Mouse (Mus musculus) heart, embryonic 10.5 days (tissue): ENCODE measurements around the gene Lsm11. TPM values are rescaled to one million over a fixed set of nuclear protein-coding genes. Genes with fewer than 3 reads are reported as not detected.
"Not testable (repeated sequence)": the region's sequence is repeated elsewhere in the genome, so short reads cannot be mapped to it uniquely, and the experiment has no call there.

Experiments
- DNase-seq: peaks from one replicate; pipeline ENCODE4 v3.0.0-alpha.2; 2017; ENCODE audit warnings: low spot score
- H3K27ac ChIP-seq: fragments of 300-500 bp; sonication (generic); 2 replicates; pipeline ENCODE4 v1.5.1; 2016; ENCODE audit warnings: mild to moderate bottlenecking
- H3K27me3 ChIP-seq: fragments of 300-500 bp; sonication (generic); 2 replicates; pipeline ENCODE4 v1.6.1; 2016; ENCODE audit warnings: mild to moderate bottlenecking; ENCODE audit not compliant: poor library complexity, insufficient read depth, severe bottlenecking
- H3K36me3 ChIP-seq: fragments of 300-500 bp; sonication (generic); 2 replicates; pipeline ENCODE4 v1.6.1; 2016; ENCODE audit warnings: mild to moderate bottlenecking, moderate library complexity
- H3K4me1 ChIP-seq: fragments of 300-500 bp; sonication (generic); 2 replicates; pipeline ENCODE4 v1.6.1; 2016; ENCODE audit warnings: mild to moderate bottlenecking
- H3K4me3 ChIP-seq: fragments of 300-500 bp; sonication (generic); 2 replicates; pipeline ENCODE4 v1.5.1; 2016; ENCODE audit warnings: mild to moderate bottlenecking, moderate library complexity
- H3K9me3 ChIP-seq: fragments of 300-500 bp; sonication (generic); 2 replicates; pipeline ENCODE4 v1.6.1; 2016; ENCODE audit warnings: mild to moderate bottlenecking, moderate library complexity
- WGBS: fragments of 180-500 bp; shearing (Covaris S2); methylation state at CpG from one replicate; pipeline ENCODE4 v1.1.7; 2016; 5-methylcytosine and 5-hydroxymethylcytosine counted together
- polyA plus RNA-seq: library from polyadenylated mRNA; unstranded; fragments of >200 nt; fragmentation: Nextera tagmentation; extraction: Ambion mirVana; gene quantifications from 2 replicates; pipeline ENCODE4 v1.2.1, GENCODE M21; 2016

Gene Lsm11
- polyA plus RNA-seq, 1 experiment from 2014 or later: 7.6 TPM

DNA sequence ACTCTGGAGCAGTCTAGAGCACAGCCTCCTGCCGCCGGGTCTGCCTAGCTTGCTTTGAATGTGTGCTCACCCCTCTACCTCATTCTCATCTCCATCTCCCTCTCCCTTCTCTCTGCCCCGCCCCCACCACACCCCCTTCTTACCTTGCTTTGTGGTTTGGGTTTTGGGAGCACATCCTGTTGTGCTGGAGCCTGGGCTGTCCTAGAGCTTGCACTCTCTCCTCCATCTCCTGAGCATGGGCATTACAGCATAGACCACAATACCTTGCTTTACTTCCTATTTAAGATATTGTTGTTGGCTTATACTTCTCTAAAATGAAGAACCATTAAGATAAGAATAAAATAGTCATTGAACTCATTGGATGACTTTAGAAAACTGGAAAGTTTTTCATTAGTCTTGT is 54.8 kb downstream of the Lsm11 start:
- Histone ChIP-seq H3K9me3 (no peaks in the 10 kb centered on the region), H3K4me1 (no peaks in the 10 kb centered on the region; the same call in 1 of the 2 replicates), H3K36me3 (peaks cover 89% of the 10 kb centered on the region), H3K27me3 (no peaks in the 10 kb centered on the region), H3K4me3 (no peak overlapping the region), H3K27ac (no peak overlapping the region)
- no peak for DNase-seq
- 83% methylated on average over 3 of the region's 3 CpGs for WGBS

DNA sequence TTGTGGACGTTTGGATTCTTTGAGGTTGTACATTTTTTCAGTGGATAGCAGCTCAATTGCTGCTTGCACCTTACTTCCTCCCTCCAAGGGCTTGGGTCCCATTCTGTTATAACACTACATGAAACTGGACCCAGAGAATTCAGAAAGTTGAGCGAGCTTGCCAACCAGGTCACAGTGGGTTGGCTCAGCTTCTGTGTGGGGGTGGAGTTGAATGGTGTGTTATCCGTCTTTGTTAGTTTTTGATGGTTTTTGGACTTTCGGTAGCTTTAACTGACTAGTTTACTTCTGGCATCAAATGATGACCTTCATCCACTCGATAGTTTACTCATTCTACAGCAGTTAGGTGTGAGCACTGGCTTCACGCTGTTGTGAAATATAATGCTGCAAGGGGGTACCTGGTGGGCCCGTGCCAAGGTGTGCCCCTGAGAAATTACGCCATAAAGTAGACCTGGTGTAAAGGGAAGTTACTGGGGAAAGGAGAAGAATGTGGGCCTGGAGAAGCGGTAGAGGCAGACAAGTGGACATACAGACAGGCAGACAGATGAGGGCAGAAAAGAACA is 56.2 kb downstream of the Lsm11 start:
- Histone ChIP-seq H3K36me3 (peaks cover 80% of the 10 kb centered on the region), H3K4me3 (no peak overlapping the region), H3K9me3 (no peaks in the 10 kb centered on the region), H3K4me1 (peaks cover 4% of the 10 kb centered on the region), H3K27me3 (no peaks in the 10 kb centered on the region), H3K27ac (no peak overlapping the region)
- WGBS: 92% methylated on average over 9 of the region's 9 CpGs
- DNase-seq: no peak

DNA sequence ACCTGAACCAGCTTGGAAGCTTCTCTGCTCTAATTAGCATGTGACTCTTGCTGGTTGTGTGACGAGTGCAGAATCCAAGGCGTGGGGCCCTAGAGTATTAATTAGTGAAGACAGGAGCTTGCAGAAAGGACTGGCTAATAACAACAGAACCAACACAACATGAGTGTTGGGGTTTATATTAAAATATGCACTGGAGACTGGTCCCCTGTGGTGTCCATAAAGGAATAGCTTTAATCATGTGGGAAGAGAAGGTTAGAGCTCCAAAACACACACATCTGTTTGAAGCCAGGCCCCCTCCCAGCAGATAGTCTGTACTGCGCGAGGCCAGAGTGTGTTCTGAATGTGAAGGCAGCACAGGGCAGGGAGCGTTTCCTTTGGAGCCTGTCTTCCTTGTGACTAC is 58.1 kb downstream of the Lsm11 start:
- no peaks in the 10 kb centered on the region for H3K27me3 ChIP-seq
- H3K9me3 ChIP-seq: no peaks in the 10 kb centered on the region
- H3K4me1 ChIP-seq: peaks cover 12% of the 10 kb centered on the region
- DNase-seq: no peak
- peaks cover 67% of the 10 kb centered on the region for H3K36me3 ChIP-seq
- no peak overlapping the region for H3K4me3 ChIP-seq
- H3K27ac ChIP-seq: no peak overlapping the region
- WGBS: 92% methylated on average over 5 of the region's 5 CpGs

DNA sequence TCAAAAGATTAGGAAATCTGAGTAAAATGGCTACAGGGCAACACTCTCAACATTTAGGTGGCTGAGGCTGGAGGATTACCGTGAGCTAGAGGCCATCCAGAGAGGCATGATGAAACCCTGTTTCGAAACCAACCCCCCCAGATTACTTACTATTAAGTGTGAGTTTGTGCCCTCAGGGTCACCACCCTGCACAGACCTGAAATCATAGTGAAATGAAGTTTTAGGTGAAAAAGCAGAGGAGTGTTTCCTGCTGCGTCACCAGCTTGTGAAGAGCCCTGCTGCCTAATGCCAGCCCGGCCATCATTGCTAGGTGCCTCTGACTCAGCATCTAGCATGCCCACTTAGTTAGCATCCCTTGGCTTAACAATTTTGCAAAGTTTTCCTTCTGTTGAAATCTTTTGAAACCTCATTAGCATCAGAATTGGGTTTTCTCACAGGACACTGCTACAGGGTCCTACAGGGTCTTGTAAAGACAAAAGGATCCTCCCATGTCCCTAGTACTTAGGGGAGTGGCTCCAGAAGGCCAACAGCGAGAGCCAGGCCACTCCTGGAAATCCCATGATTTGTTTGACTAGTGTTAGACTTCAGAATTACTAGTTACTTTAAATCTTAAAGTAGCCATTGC is 59.0 kb downstream of the Lsm11 start:
- 90% methylated on average over 5 of the region's 5 CpGs for WGBS
- H3K4me3 ChIP-seq: no peak overlapping the region
- no peaks in the 10 kb centered on the region for H3K9me3 ChIP-seq
- H3K27ac ChIP-seq: no peak overlapping the region
- H3K4me1 ChIP-seq: peaks cover 15% of the 10 kb centered on the region
- DNase-seq: no peak
- H3K36me3 ChIP-seq: peaks cover 59% of the 10 kb centered on the region
- no peaks in the 10 kb centered on the region for H3K27me3 ChIP-seq

DNA sequence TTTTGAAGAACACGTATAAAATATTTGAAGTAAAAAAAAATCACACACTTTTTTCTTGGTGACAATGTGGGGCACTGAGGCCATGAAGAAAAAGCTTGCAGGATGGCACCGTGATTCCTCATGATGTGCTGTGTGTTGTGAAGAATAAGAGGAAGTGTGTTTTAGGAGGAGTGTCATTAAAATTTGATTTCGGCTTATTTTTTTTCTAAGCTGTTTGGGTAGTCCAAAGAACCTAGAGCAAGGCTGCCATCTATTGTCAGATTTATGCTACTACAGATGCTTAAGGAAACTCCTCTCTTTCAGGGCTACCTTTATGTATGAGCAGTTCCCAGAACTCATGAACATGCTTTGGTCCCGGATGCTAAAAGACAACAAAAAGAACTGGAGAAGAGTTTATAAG is 60.7 kb downstream of the Lsm11 start:
- no peaks in the 10 kb centered on the region for H3K27me3 ChIP-seq
- H3K27ac ChIP-seq: no peak overlapping the region
- H3K36me3 ChIP-seq: peaks cover 44% of the 10 kb centered on the region
- no peaks in the 10 kb centered on the region for H3K9me3 ChIP-seq
- DNase-seq: no peak
- WGBS: 61% methylated on average over 4 of the region's 4 CpGs
- H3K4me1 ChIP-seq: peaks cover 31% of the 10 kb centered on the region
- no peak overlapping the region for H3K4me3 ChIP-seq

DNA sequence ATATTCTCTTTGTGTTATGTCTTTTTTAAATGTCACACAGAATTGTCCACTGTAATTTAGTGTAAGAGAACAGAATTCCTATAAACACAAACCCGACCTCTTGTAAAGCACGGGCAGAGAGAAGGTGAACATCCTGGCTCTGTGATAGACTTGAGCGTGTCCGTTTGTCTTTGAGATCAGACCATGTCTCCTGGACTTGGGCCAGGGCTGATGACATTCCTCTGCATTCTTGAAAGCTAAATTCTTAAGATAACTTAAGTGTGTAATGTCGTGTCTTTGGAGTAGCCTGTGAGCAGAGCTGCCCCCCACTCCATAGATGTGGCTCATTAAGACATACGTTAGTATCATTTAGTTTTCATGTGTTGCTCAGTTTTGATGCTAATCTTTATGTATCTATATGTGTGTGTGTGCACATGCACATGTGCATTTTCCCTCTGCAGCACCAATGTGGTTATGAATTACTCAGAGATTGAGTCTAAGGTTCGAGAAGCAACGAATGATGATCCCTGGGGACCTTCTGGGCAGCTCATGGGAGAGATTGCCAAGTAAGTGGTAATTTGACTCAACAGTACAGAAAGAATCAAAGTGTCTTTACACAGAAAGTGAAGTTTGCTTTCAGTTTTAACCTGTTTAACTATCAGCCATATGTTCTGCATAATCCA is 61.3 kb downstream of the Lsm11 start:
- WGBS: 37% methylated on average over 8 of the region's 8 CpGs
- H3K9me3 ChIP-seq: no peaks in the 10 kb centered on the region
- no peak for DNase-seq

DNA sequence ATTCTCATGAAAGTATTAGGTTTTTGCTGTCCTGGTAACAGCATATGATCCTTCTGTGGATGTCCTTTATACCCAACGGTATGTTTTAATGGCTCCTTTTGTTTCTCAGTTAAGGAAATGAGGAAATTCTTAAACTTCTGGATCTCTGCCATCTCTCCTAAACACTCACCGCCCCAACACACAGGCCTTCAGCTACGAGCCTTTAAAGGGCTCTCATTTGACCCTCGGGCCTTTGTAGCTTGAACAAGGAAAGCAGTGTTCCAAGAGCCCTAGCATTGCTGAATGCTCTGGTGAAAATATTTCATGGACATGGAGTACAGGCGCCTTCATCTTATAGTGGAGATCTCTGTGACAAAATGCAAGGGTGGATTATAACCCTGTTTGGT is 63.1 kb downstream of the Lsm11 start:
- H3K4me1 ChIP-seq: peaks cover 38% of the 10 kb centered on the region
- H3K27me3 ChIP-seq: no peaks in the 10 kb centered on the region
- no peak overlapping the region; the same call in 1 of the 2 replicates for H3K27ac ChIP-seq
- 54% methylated on average over 5 of the region's 5 CpGs for WGBS
- H3K36me3 ChIP-seq: peaks cover 22% of the 10 kb centered on the region
- no peaks in the 10 kb centered on the region for H3K9me3 ChIP-seq
- H3K4me3 ChIP-seq: no peak overlapping the region
- no peak for DNase-seq

More for the DNA sequence above, 61.3 kb downstream of the Lsm11 start:
- Histone ChIP-seq H3K36me3 (peaks cover 39% of the 10 kb centered on the region), H3K27ac (no peak overlapping the region), H3K27me3 (no peaks in the 10 kb centered on the region), H3K4me1 (peaks cover 37% of the 10 kb centered on the region), H3K4me3 (no peak overlapping the region; the same call in 1 of the 2 replicates)

DNA sequence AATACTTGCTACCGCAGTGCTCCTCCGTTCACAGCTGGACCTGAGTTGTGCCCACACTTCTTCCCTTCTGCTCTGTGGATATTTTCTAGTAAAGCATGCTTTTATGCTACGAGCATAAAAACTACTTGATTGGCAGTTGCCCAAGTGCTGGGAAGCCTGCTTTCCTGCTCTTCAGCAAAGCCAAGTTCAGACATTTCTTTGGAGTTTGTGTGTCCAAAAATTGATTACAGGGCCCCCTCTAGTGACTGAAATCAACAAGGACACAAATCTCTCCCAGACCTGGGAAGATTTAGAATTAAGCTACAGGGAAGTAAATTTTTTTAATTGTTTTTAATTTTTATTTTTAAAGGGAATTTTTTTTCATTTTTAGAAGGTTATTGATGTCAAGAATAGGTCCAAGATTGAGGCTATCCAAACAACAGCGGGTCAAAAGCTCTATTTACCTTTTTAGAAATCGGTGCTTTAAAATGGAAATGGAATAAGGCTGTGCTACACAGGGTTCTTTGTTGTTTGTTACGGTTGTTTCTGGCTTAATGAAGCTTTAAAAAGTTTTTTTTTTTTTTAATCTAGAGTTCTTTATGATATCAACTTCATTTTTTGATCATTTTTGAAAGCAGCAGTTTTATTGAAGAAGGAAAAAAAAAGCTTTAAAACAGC is 63.6 kb downstream of the Lsm11 start:
- Histone ChIP-seq H3K4me3 (no peak overlapping the region), H3K36me3 (peaks cover 17% of the 10 kb centered on the region; the same call in 1 of the 2 replicates), H3K27me3 (no peaks in the 10 kb centered on the region), H3K9me3 (no peaks in the 10 kb centered on the region), H3K4me1 (peaks cover 38% of the 10 kb centered on the region), H3K27ac (no peak overlapping the region)
- 77% methylated on average over 6 of the region's 6 CpGs for WGBS
- DNase-seq: no peak

DNA sequence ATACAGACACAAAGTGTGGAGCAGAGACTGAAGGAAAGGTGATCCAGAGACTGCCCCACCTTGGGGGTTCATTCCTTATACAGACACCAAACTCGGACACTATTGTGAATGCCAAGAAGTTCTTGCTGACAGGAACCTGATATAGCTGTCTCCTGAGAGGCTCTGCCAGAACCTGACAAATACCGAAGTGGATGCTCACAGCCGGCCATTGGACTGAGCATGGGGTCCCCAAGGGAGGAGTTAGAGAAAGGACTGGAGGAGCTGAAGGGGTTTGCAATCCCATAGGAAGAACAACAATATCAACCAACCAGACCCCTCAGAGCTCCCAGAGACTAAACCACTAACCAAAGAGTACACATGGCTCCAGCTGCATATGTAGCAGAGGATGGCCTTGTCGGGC is 65.4 kb downstream of the Lsm11 start:
- WGBS: 44% methylated on average over 4 of the region's 4 CpGs
- DNase-seq, H3K27ac ChIP-seq, H3K36me3 ChIP-seq, H3K4me3 ChIP-seq, H3K27me3 ChIP-seq, H3K9me3 ChIP-seq: not testable (repeated sequence)
- H3K4me1 ChIP-seq: peaks cover 38% of the 10 kb centered on the region

Other genes with a start within 250 kb of the Lsm11 start
- 69.6 and 80.0 TPM in 2 replicates for gene Clint1, start 92.9 kb downstream of the Lsm11 start, polyA plus RNA-seq
- gene Thg1l, start 10.6 kb upstream of the Lsm11 start, polyA plus RNA-seq: 9.0 and 9.9 TPM in 2 replicates
- gene Sox30, start 35.4 kb upstream of the Lsm11 start, polyA plus RNA-seq: 0.05 and 0.20 TPM in 2 replicates
- 4.3 and 4.5 TPM in 2 replicates for gene Gm12166, start 107.4 kb upstream of the Lsm11 start, polyA plus RNA-seq
- gene Adam19, start 111.1 kb upstream of the Lsm11 start, polyA plus RNA-seq: 24.2 and 32.9 TPM in 2 replicates
- 7.8 and 15.7 TPM in 2 replicates for gene Nipal4, start 221.6 kb upstream of the Lsm11 start, polyA plus RNA-seq